Mouse (Mus musculus) heart, postnatal 0 days (tissue): ENCODE data around the gene Anks1b.

Experiments
- CTCF ChIP-seq: IDR thresholded peaks from 2 replicates; pipeline ENCODE4 v1.5.1; 2016; ENCODE audit warnings: antibody characterized with exemption, control low read depth, low read depth
- EP300 ChIP-seq: IDR thresholded peaks from 2 replicates; pipeline ENCODE4 v1.6.1; 2016; ENCODE audit warnings: antibody characterized with exemption, low read depth

- TF ChIP-seq EP300 (no peak), CTCF (no peak)
Measured at GRCm38 (mm10) chr10:90607586-90607985, 734.3 kb downstream of the Anks1b start.
